Mouse (Mus musculus): Measurements from ENCODE around the gene Gpr89.

Gene Gpr89

DNA sequence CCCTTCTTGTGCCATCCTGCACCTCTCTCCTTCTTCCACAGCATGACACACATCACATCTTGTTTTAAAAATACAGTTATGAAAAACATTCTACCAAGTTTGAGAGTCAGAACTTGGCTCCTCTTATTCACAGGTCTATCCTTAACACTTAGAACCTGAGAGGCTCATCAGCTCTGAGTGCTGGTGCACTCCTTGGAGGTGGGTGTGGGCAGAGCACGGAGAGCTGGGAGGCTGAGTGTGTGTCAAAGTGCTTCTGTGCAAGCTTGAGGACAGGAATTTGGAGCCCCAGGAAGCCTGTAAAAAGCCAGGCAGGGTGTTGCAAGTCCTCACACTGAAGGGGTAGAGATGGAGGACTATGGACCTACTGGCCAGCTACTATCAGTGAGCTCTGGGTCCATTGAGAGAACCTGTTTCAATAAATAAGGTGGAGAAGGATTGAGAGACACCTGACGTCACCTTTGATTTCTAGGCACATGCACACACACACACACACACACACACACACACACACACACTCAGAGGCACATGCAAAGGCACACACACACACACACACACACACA lies 55.9 kb downstream of the Gpr89 start:
- no peak for DNase-seq (ENCODE audit: low read depth, low spot score)
- Histone ChIP-seq H3K27me3 (ENCODE audit: control insufficient read depth, insufficient read depth, low read length, poor library complexity, severe bottlenecking) (no peaks in the 10 kb centered on the region), H3K36me3 (ENCODE audit: control insufficient read depth, insufficient read depth, low read length, poor library complexity, severe bottlenecking) (no peaks in the 10 kb centered on the region)

DNA sequence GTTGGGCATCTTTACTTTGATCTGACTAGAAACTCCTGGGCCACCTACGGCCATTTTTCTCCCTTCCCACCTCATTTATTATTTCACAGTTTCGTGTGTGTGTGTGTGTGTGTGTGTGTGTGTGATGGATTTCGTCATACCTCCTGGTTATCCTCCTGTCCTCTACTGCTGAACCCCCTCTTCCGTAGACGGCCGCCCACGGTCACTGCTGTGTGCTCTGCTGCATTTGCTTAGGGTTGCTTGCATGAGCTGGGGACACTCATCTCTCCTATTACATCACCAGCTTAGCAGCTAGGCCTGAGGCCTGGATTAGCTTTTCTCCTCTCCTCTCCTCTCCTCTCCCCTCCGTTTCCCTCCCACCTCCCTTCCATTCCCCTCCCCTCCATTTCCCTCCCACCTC lies 56.7 kb downstream of the Gpr89 start:
- no peak for DNase-seq (ENCODE audit: low read depth, low spot score)
- Histone ChIP-seq H3K36me3 (ENCODE audit: control insufficient read depth, insufficient read depth, low read length, poor library complexity, severe bottlenecking) (no peaks in the 10 kb centered on the region), H3K27me3 (ENCODE audit: control insufficient read depth, insufficient read depth, low read length, poor library complexity, severe bottlenecking) (no peaks in the 10 kb centered on the region)

DNA sequence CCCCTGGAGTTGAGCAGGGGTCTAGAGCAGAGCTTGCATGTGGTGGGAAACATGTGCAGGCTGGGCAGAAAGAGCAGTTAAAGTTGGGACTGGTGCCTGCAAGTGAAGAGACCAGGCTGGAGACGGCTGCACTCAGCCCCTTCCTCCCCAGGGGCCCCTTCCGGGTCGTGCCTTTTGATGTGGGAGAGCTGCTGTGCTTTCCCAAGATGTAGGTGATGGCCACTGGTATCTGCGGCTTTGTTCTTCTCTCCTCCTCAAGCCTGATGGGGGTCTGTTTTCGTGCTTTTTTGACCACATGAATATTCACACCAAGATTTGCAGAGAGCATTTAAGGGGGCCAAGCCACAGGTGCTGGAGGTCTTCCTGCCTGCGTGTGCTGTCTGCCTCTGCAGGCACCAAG lies 57.5 kb downstream of the Gpr89 start:
- Histone ChIP-seq H3K36me3 (ENCODE audit: control insufficient read depth, insufficient read depth, low read length, poor library complexity, severe bottlenecking) (no peaks in the 10 kb centered on the region), H3K27me3 (ENCODE audit: control insufficient read depth, insufficient read depth, low read length, poor library complexity, severe bottlenecking) (no peaks in the 10 kb centered on the region)
- DNase-seq (ENCODE audit: low read depth, low spot score) = no peak

DNA sequence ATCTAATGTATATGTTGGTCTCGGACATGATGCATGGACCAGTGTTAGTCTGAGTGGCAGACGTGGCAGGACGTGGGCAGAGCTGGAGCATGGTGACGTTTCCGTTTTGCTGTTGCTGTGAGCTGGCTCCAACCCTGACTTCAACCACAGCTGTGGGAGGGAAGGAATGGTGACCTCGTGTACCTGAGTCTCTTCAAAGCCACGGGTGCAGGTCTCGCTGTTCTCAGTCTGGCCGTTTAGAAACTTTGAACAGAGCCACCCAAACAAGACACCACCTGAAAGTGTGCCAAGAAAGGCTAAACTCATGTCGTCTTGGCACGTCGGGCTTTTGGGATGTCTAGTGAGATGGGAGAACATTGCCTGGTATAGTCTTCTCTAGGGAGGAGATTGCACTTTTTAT lies 58.2 kb downstream of the Gpr89 start:
- H3K36me3 ChIP-seq (ENCODE audit: control insufficient read depth, insufficient read depth, low read length, poor library complexity, severe bottlenecking) = no peaks in the 10 kb centered on the region
- no peak for DNase-seq (ENCODE audit: low read depth, low spot score)
- no peaks in the 10 kb centered on the region for H3K27me3 ChIP-seq (ENCODE audit: control insufficient read depth, insufficient read depth, low read length, poor library complexity, severe bottlenecking)

DNA sequence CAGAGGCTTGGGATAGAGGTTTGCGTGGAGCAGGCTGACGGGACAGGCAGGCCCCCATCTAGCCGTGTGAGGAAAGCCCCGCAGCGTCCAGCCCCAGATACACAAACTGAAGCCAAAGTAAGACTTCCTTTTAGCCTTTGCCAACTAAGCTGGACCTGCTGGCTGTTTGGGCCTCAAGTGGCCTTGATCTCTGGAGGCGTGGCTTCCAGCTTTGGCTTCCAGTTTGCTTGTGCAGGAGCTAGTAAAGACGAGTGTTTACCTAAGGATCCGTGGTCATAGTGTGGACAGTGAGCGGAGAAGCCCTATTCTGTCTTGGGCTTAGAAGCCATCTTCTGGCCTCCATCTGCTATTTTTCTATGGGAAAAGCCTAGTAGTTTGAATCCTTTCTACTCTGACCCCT lies 59.3 kb downstream of the Gpr89 start:
- DNase-seq (ENCODE audit: low read depth, low spot score) = no peak
- Histone ChIP-seq H3K36me3 (ENCODE audit: control insufficient read depth, insufficient read depth, low read length, poor library complexity, severe bottlenecking) (no peaks in the 10 kb centered on the region), H3K27me3 (ENCODE audit: control insufficient read depth, insufficient read depth, low read length, poor library complexity, severe bottlenecking) (no peaks in the 10 kb centered on the region)

DNA sequence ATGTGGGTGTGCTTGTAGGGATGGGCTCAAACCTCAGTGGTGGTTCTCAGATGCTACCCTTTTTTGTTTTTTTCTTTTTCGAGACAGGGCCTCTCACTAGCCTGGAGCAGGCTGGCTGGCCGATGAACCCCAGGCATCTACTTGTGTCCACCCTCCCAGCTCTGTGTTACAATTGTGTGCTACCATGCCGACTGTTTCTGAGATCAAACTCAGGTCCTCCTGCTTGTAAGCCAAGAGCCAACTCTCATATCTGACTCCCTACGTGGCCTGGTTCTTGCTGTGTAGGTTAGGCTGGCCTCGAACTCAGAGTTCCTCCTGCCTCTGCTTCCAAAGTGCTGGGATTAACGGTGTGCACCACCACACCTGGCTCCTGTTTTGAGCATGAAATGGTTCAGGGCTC lies 60.0 kb downstream of the Gpr89 start:
- H3K36me3 ChIP-seq (ENCODE audit: control insufficient read depth, insufficient read depth, low read length, poor library complexity, severe bottlenecking) = no peaks in the 10 kb centered on the region
- no peak for DNase-seq (ENCODE audit: low read depth, low spot score)
- no peaks in the 10 kb centered on the region for H3K27me3 ChIP-seq (ENCODE audit: control insufficient read depth, insufficient read depth, low read length, poor library complexity, severe bottlenecking)

DNA sequence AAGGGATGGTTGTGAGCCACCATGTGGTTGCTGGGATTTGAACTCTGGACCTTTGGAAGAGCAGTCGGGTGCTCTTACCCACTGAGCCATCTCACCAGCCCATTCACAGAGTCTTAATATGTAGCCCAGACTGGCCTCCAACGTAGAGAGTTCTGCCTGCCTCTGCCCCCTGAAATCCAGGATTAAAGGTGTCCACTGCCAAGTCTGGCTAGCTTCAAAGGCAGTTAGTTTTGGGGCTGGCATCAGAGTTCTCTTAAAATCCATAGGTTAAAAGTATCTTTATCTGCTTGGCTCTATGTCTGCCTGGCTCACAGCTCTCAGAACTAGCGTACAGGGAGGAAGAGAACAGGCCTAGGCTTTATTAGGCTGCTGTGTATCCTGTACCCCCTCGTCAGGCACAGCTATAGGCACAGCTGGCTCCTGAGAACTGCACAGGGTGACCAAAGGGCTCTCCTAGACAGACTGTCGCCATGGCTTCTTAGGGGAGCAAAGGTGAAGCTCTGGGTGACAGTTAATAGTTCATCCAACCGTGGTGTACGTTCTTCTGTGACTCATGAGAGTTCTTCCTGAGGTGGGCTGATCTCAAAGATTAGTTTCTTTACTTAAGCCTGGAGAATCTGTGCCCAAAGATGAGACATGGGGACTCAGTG lies 66.0 kb downstream of the Gpr89 start:
- H3K36me3 ChIP-seq (ENCODE audit: control insufficient read depth, insufficient read depth, low read length, poor library complexity, severe bottlenecking) = no peaks in the 10 kb centered on the region
- no peak for DNase-seq (ENCODE audit: low read depth, low spot score)

DNA sequence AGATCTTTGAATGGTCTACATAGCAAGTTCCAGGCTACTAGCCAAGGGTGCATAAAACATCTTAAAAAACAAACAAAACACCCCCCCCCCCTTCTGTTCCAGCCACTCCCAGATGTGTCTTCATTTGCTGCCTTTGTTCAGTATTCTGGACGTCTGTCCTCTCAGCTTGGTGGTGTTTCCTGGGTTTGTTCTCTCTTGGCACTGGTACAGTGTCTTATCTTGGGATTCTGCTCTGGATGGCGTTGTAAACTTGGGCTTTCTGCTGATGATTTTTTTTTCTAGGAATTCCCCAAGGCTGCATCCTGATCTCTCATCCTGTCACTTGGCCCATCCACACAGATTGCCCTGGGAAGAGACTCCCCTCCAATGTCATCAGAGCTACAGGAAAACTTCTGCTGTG lies 68.7 kb downstream of the Gpr89 start:
- no peaks in the 10 kb centered on the region; the same call in 1 of the 2 replicates for H3K27me3 ChIP-seq (ENCODE audit: control insufficient read depth, insufficient read depth, low read length, poor library complexity, severe bottlenecking)
- DNase-seq (ENCODE audit: low read depth, low spot score) = no peak
- H3K36me3 ChIP-seq (ENCODE audit: control insufficient read depth, insufficient read depth, low read length, poor library complexity, severe bottlenecking) = no peaks in the 10 kb centered on the region

More for the DNA sequence above, 66.0 kb downstream of the Gpr89 start:
- no peaks in the 10 kb centered on the region for H3K27me3 ChIP-seq (ENCODE audit: control insufficient read depth, insufficient read depth, low read length, poor library complexity, severe bottlenecking)

DNA sequence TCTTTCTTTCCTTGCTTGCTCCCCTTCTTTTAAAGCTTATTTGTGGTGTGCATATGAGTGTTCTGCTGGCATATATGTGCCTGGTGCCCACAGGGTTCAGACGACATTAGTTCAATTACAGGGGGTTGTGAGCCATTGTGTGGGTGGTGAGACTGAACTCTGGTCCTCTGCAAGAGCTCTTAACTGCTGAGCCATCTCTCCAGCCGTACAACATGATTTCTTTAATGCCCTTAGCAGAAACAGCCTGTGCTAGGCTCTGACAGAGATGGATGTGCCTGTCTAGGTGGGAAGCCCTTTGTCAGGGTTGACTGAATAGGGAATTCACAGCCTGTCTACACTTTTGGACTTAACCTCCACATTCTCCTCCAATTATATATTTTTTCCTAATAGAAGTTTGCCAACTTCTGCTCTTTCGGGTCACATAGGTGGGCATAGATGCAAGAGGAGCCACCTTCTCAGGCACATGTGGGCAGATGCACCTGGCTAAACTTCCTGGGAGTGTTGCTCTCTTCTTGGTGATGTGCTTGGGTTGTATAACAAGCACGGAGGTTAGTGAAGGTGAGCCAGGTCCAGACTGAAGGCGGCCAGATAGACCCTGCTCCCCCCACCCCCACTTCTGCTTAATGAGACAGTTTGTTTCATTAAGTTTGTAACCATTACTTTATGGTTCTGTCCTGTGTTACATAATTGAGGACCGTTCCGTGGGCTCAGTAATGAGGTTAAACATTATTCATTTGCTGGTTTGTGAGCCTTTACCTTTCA lies 70.4 kb downstream of the Gpr89 start:
- DNase-seq (ENCODE audit: low read depth, low spot score) = no peak
- Histone ChIP-seq H3K36me3 (ENCODE audit: control insufficient read depth, insufficient read depth, low read length, poor library complexity, severe bottlenecking) (no peaks in the 10 kb centered on the region), H3K27me3 (ENCODE audit: control insufficient read depth, insufficient read depth, low read length, poor library complexity, severe bottlenecking) (no peaks in the 10 kb centered on the region; the same call in 1 of the 2 replicates)

DNA sequence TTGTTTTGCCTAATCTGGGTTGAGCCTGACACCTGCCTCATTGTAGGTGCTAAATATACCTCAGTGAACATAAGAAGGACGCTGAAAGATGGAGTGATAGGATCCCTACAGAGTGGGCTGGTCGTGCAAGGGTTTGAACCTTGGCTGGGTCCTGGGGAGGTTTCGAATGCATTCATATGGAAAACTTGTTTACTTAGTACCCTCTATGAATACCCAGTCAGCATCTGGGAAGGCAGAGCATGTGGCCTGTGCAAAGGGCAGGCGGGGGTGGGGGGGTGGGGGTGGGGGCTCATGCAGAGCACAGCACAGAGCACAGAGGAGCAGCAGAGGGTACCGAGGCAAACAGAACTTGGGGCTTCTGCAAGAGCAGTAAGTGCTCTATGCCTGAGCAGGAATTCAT lies 72.2 kb downstream of the Gpr89 start:
- H3K27me3 ChIP-seq (ENCODE audit: control insufficient read depth, insufficient read depth, low read length, poor library complexity, severe bottlenecking) = no peaks in the 10 kb centered on the region; the same call in 1 of the 2 replicates
- no peak for DNase-seq (ENCODE audit: low read depth, low spot score)
- H3K36me3 ChIP-seq (ENCODE audit: control insufficient read depth, insufficient read depth, low read length, poor library complexity, severe bottlenecking) = no peaks in the 10 kb centered on the region

DNA sequence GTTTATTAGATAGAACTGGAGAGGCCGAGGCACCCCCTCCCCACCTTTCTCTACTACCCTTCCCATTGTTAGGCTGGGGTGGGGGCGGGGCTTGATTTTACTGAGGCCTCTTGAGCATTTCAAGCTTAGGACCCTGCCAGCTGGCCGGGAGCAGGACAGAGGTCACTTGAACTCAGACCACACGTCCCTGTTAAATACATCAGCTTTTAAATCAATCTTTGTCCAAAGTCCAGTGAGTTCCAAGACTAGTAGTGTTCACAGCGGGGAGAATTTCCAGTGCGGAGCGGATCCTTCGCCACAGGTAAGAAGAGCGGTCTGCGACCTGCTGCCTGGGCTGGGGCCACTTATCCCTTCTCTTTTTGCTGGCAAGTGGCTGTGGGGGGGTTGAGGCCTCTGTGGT lies 75.3 kb downstream of the Gpr89 start:
- Histone ChIP-seq H3K36me3 (ENCODE audit: control insufficient read depth, insufficient read depth, low read length, poor library complexity, severe bottlenecking) (no peaks in the 10 kb centered on the region), H3K27me3 (ENCODE audit: control insufficient read depth, insufficient read depth, low read length, poor library complexity, severe bottlenecking) (no peaks in the 10 kb centered on the region; the same call in 1 of the 2 replicates)
- no peak for DNase-seq (ENCODE audit: low read depth, low spot score)

DNA sequence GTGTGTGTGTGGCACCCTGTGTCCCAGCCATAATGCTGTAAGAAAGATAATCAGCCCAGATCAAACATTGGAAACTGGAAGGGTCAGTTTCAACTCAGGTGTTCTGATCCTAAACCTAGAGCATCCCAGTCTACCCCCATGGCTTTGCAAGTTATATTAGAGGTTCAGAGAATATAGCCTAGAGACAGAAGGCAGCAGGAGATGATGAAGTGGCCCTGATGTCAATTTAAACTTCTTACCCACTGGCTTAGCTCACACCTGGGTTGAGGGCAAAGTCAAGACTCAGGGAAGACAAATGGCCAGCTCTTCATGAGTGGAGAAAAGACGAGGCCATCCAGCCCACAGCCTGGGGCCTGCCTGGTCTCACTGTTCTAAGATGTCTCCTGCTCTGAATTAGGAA lies 76.2 kb downstream of the Gpr89 start, which contains the start of the genes Pdzk1 and Cd160:
Pdzk1 (plus strand) TSS at position 301 of the 400 bp plus-strand sequence.
Cd160 (minus strand) TSS at position 368 of the 400 bp plus-strand sequence.
- Histone ChIP-seq H3K27me3 (ENCODE audit: control insufficient read depth, insufficient read depth, low read length, poor library complexity, severe bottlenecking) (no peaks in the 10 kb centered on the region; the same call in 1 of the 2 replicates), H3K36me3 (ENCODE audit: control insufficient read depth, insufficient read depth, low read length, poor library complexity, severe bottlenecking) (no peaks in the 10 kb centered on the region)
- no peak for DNase-seq (ENCODE audit: low read depth, low spot score)

DNA sequence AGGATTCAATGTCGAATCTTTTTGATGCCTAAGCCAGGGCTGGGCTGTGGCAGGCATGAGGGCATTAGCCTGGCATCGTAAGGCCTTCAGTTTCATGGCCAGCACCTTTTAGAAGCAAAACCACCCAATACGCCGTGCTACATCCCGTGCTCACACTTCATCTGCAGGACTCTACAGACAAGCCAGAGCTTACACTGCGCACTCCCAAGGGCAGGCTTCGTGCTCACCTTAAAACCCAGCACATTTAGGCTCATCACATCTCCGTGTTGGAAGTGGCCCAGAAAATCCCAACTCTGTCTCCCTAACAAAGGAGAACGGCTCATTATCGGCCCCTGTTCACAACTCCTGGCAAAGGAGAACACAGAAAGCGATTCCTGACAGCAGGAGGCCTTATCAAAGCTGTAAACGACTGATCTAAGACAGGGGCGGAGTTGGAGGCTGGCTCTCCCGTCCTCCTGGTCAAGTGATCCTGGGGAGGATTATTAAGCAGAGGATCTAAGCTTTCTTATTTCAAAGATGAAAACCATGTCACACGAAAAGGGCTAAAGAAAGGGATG lies 76.8 kb downstream of the Gpr89 start:
- no peak for DNase-seq (ENCODE audit: low read depth, low spot score)
- H3K27me3 ChIP-seq (ENCODE audit: control insufficient read depth, insufficient read depth, low read length, poor library complexity, severe bottlenecking) = no peaks in the 10 kb centered on the region; the same call in 1 of the 2 replicates
- no peaks in the 10 kb centered on the region for H3K36me3 ChIP-seq (ENCODE audit: control insufficient read depth, insufficient read depth, low read length, poor library complexity, severe bottlenecking)

DNA sequence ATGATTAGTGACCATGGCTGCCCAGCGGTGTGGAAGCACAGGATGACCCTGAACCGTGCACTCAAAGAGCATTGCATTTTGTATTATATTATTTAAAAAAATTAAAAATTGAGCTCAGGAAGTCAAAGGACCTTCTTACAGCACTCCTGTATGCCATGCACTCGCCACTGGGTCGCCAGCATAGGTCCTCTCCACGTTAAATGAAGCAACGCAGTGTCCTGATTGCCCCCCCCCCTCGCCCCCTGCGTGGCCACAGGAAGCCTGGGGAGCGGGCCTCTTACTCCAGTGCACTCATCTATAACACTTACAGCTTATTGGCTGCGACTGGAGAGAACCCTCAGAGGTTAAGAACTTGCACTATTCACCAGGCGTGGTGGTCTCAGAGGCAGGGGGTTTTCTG lies 79.9 kb downstream of the Gpr89 start:
- Histone ChIP-seq H3K27me3 (ENCODE audit: control insufficient read depth, insufficient read depth, low read length, poor library complexity, severe bottlenecking) (no peaks in the 10 kb centered on the region), H3K36me3 (ENCODE audit: control insufficient read depth, insufficient read depth, low read length, poor library complexity, severe bottlenecking) (no peaks in the 10 kb centered on the region)
- DNase-seq (ENCODE audit: low read depth, low spot score) = no peak

DNA sequence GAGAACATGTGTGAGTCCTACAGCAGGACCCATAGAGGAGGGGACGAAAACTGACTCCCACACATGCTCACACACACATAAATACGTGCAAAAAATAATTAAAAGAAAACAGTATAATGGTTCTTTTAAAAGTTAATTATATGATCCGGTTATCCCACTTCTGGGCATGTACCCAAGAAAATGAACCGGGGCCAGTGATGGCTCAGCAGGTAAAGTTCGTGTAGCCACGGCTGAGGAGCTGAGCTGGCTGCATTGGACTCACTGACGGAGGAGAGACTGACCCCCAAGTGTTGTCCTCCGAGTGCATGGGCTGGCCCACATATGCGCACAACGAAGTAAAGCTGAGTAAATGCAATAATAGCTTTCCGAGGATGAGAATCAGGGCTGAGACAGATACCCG lies 80.5 kb downstream of the Gpr89 start:
- no peaks in the 10 kb centered on the region for H3K36me3 ChIP-seq (ENCODE audit: control insufficient read depth, insufficient read depth, low read length, poor library complexity, severe bottlenecking)
- no peaks in the 10 kb centered on the region for H3K27me3 ChIP-seq (ENCODE audit: control insufficient read depth, insufficient read depth, low read length, poor library complexity, severe bottlenecking)
- DNase-seq (ENCODE audit: low read depth, low spot score) = no peak
